Mouse (Mus musculus): ENCODE data around the gene Tert. TPM values are rescaled to one million over a fixed set of nuclear protein-coding genes. Genes with fewer than 3 reads are reported as not detected.

Gene Tert
- polyA plus RNA-seq, 1 experiment from 2014 or later: 4.8 TPM

Other genes starting within 250 kb of the Tert start
- gene Lpcat1, start 159.7 kb upstream of the Tert start, polyA plus RNA-seq (2015; fragmentation: Nextera tagmentation; extraction: Ambion mirVana): 51.7 and 55.0 TPM in 2 replicates
- 0.13 TPM in 1 of 2 replicates, not detected in the other for gene Slc6a3, start 90.2 kb upstream of the Tert start, polyA plus RNA-seq (2015; fragmentation: Nextera tagmentation; extraction: Ambion mirVana)
- gene Clptm1l, start 22.9 kb upstream of the Tert start, polyA plus RNA-seq (2015; fragmentation: Nextera tagmentation; extraction: Ambion mirVana): 126 and 138 TPM in 2 replicates
- gene Slc6a18, start 51.1 kb downstream of the Tert start, polyA plus RNA-seq (2015; fragmentation: Nextera tagmentation; extraction: Ambion mirVana): not detected in 2 replicates
- gene Slc6a19, start 78.0 kb downstream of the Tert start, polyA plus RNA-seq (2015; fragmentation: Nextera tagmentation; extraction: Ambion mirVana): 0.56 and 0.72 TPM in 2 replicates
- gene Slc12a7, start 106.2 kb downstream of the Tert start, polyA plus RNA-seq (2015; fragmentation: Nextera tagmentation; extraction: Ambion mirVana): 13.4 and 13.6 TPM in 2 replicates
- gene Nkd2, start 220.7 kb downstream of the Tert start, polyA plus RNA-seq (2015; fragmentation: Nextera tagmentation; extraction: Ambion mirVana): 8.7 and 9.8 TPM in 2 replicates